Mouse (Mus musculus): ENCODE data around the gene Olfr480. TPM values are rescaled to one million over a fixed set of nuclear protein-coding genes. Genes with fewer than 3 reads are reported as not detected.

Gene Olfr480
- not detected in 2 replicates for polyA plus RNA-seq (2015; fragmentation: Nextera tagmentation; extraction: Ambion mirVana)

GRCm38 (mm10) chr7:108067246-108067645 is at the start of gene Olfr480:
Gene Olfr480, minus strand, starts transcription at chr7:108067346.

GRCm38 (mm10) chr7:108100549-108100948 is 33.4 kb upstream of the Olfr480 start, which contains the start of gene Olfr483:
Gene Olfr483, plus strand, starts transcription at chr7:108100849.

GRCm38 (mm10) chr7:108097486-108097885 is 30.3 kb upstream of the Olfr480 start, which contains the start of gene Olfr482:
Gene Olfr482, minus strand, starts transcription at chr7:108097586.

GRCm38 (mm10) chr7:108079555-108079954 is 12.4 kb upstream of the Olfr480 start, which contains the start of gene Olfr481:
Gene Olfr481, plus strand, starts transcription at chr7:108079855.

GRCm38 (mm10) chr7:108050393-108050792 is 16.8 kb downstream of the Olfr480 start, which contains the start of gene Olfr479:
Gene Olfr479, plus strand, starts transcription at chr7:108050693.

GRCm38 (mm10) chr7:108033889-108034288 is 33.3 kb downstream of the Olfr480 start, which contains the start of gene Olfr478:
Gene Olfr478, minus strand, starts transcription at chr7:108033989.

Other genes starting within 250 kb of the Olfr480 start
- not detected in 2 replicates for gene Olfr469, start 241.8 kb downstream of the Olfr480 start, polyA plus RNA-seq (2015; fragmentation: Nextera tagmentation; extraction: Ambion mirVana)
- gene Olfr470, start 219.9 kb downstream of the Olfr480 start, polyA plus RNA-seq (2015; fragmentation: Nextera tagmentation; extraction: Ambion mirVana) = not detected in 2 replicates
- not detected in 2 replicates for gene Olfr472, start 169.4 kb downstream of the Olfr480 start, polyA plus RNA-seq (2015; fragmentation: Nextera tagmentation; extraction: Ambion mirVana)
- gene Olfr473, start 136.9 kb downstream of the Olfr480 start, polyA plus RNA-seq (2015; fragmentation: Nextera tagmentation; extraction: Ambion mirVana) = not detected in 2 replicates
- not detected in 2 replicates for gene Olfr474, start 112.7 kb downstream of the Olfr480 start, polyA plus RNA-seq (2015; fragmentation: Nextera tagmentation; extraction: Ambion mirVana)
- not detected in 2 replicates for gene Olfr476, start 102.5 kb downstream of the Olfr480 start, polyA plus RNA-seq (2015; fragmentation: Nextera tagmentation; extraction: Ambion mirVana)
- not detected in 2 replicates for gene Olfr477, start 80.7 kb downstream of the Olfr480 start, polyA plus RNA-seq (2015; fragmentation: Nextera tagmentation; extraction: Ambion mirVana)
- not detected in 2 replicates for gene Olfr478, start 33.4 kb downstream of the Olfr480 start, polyA plus RNA-seq (2015; fragmentation: Nextera tagmentation; extraction: Ambion mirVana)
- gene Olfr479, start 16.7 kb downstream of the Olfr480 start, polyA plus RNA-seq (2015; fragmentation: Nextera tagmentation; extraction: Ambion mirVana) = not detected in 2 replicates
- not detected in 2 replicates for gene Olfr481, start 12.5 kb upstream of the Olfr480 start, polyA plus RNA-seq (2015; fragmentation: Nextera tagmentation; extraction: Ambion mirVana)
- gene Olfr482, start 30.2 kb upstream of the Olfr480 start, polyA plus RNA-seq (2015; fragmentation: Nextera tagmentation; extraction: Ambion mirVana) = 0.12 TPM in 2 replicates
- not detected in 2 replicates for gene Olfr483, start 33.5 kb upstream of the Olfr480 start, polyA plus RNA-seq (2015; fragmentation: Nextera tagmentation; extraction: Ambion mirVana)
- gene Olfr484, start 60.1 kb upstream of the Olfr480 start, polyA plus RNA-seq (2015; fragmentation: Nextera tagmentation; extraction: Ambion mirVana) = not detected in 2 replicates
- gene Olfr485, start 92.5 kb upstream of the Olfr480 start, polyA plus RNA-seq (2015; fragmentation: Nextera tagmentation; extraction: Ambion mirVana) = not detected in 2 replicates
- not detected in 2 replicates for gene Olfr486, start 105.4 kb upstream of the Olfr480 start, polyA plus RNA-seq (2015; fragmentation: Nextera tagmentation; extraction: Ambion mirVana)
- gene Olfr487, start 147.3 kb upstream of the Olfr480 start, polyA plus RNA-seq (2015; fragmentation: Nextera tagmentation; extraction: Ambion mirVana) = not detected in 2 replicates
- not detected in 2 replicates for gene Olfr488, start 191.0 kb upstream of the Olfr480 start, polyA plus RNA-seq (2015; fragmentation: Nextera tagmentation; extraction: Ambion mirVana)
- not detected in 2 replicates for gene Olfr490, start 221.6 kb upstream of the Olfr480 start, polyA plus RNA-seq (2015; fragmentation: Nextera tagmentation; extraction: Ambion mirVana)
- not detected in 2 replicates for gene Olfr491, start 246.1 kb upstream of the Olfr480 start, polyA plus RNA-seq (2015; fragmentation: Nextera tagmentation; extraction: Ambion mirVana)